Mouse (Mus musculus): ENCODE measurements around the gene Anp32a. TPM values are rescaled to one million over a fixed set of nuclear protein-coding genes. Genes with fewer than 3 reads are reported as not detected.

Anp32a gene
- 156 and 158 TPM in 2 replicates for polyA plus RNA-seq (2016; fragmentation: Nextera tagmentation; extraction: Ambion mirVana)

DNA sequence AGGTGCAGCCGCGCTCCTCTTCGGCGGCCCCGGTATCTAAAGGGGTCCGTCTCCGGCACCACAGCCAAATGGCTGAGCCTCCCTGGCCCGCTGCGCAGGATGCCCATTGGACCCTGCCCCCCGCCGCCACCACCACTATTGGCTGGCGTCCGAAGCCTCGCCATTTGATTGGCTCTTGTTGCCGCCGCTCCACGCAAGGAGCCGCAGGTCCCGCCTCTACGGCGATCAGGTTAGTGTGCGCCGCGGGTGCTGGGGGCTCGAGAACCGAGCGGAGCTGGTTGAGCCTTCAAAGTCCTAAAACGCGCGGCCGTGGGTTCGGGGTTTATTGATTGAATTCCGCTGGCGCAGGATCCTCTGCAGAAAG is at the start of gene Anp32a:
Gene Anp32a (plus strand): TSS at position 171 of the 364 bp plus-strand sequence.
- peak within 1 kb of the TSS; percentile 94 for H3K4me2 ChIP-seq
- peaks cover 20% of the 10 kb centered on the region for H3K4me1 ChIP-seq (replicated peaks)
- WGBS, result under 1% methylated on average over 34 of the region's 34 CpGs
- H3K27ac ChIP-seq (ENCODE audit: poor library complexity, severe bottlenecking), result peak within 1 kb of the TSS; percentile 99
- H3K36me3 ChIP-seq, result 0 out of 2 replicates have a peak, but pooled peaks cover 2% of the 10 kb centered on the region
- H3K9ac ChIP-seq, result peak within 1 kb of the TSS; percentile 100
- peak within 1 kb of the TSS; percentile 99 for H3K4me3 ChIP-seq
- peak; percentile 89 for ATAC-seq (ENCODE audit: insufficient number of reproducible peaks, low FRiP score)
- H3K27me3 ChIP-seq (replicated peaks), result no peaks in the 10 kb centered on the region
- no peaks in the 10 kb centered on the region for H3K9me3 ChIP-seq (replicated peaks)

DNA sequence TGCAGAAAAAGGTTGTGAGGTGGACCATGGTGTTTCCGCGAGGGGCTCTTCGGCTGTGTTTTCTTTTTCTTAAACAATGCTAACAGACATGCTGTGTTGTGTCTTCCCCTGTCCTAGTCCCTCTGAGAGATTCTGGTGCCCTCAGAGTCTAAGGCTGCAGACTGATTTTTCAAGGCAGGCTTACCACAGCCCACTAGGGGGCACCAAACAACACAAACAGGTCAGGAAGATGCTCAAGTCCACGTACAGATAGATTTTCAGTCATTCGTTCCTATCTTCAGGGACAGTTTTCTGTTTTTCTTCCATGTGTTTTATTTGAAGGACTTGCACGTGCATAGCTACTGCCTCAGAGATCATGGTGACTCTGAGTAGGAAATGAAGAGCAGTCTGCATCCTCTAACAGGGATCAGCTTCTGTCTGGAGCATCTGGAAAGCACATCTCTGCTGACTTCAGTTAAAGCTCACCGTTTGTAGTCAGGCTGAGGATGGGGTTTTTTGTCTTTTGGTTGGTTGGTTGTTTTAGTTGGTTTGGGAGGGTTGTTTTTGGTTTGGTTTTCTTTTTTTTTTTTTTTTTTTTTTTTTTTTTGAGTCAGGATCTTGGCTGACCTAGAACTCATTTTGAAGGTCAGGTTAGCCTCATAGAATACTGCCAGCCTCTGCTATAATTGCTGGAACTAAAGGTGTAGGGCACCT is 45.9 kb upstream of the Anp32a start:
- H3K9ac ChIP-seq, result no peak overlapping the region
- WGBS, result 25% methylated on average over 7 of the region's 7 CpGs
- H3K4me3 ChIP-seq, result no peak overlapping the region
- no peaks in the 10 kb centered on the region for H3K27me3 ChIP-seq (replicated peaks)
- ATAC-seq (ENCODE audit: insufficient number of reproducible peaks, low FRiP score), result no peak
- no peaks in the 10 kb centered on the region for H3K9me3 ChIP-seq (replicated peaks)
- H3K27ac ChIP-seq (ENCODE audit: poor library complexity, severe bottlenecking), result no peak overlapping the region
- no peak overlapping the region for H3K4me2 ChIP-seq
- 0 out of 2 replicates have a peak, but pooled peaks cover 6% of the 10 kb centered on the region for H3K4me1 ChIP-seq (replicated peaks)
- H3K36me3 ChIP-seq, result no peaks in the 10 kb centered on the region

- Histone ChIP-seq H3K9ac (no peak overlapping the region), H3K4me1 (replicated peaks) (0 out of 2 replicates have a peak, but pooled peaks cover 6% of the 10 kb centered on the region), H3K4me2 (no peak overlapping the region), H3K36me3 (no peaks in the 10 kb centered on the region), H3K27ac (ENCODE audit: poor library complexity, severe bottlenecking) (no peak overlapping the region), H3K9me3 (replicated peaks) (no peaks in the 10 kb centered on the region), H3K27me3 (replicated peaks) (no peaks in the 10 kb centered on the region), H3K4me3 (no peak overlapping the region)
- 52% methylated on average over 1 of the region's 1 CpGs for WGBS
- no peak for ATAC-seq (ENCODE audit: insufficient number of reproducible peaks, low FRiP score)
Observed at GRCm38 (mm10) chr9:62296891-62297290, 44.2 kb upstream of the Anp32a start.

DNA sequence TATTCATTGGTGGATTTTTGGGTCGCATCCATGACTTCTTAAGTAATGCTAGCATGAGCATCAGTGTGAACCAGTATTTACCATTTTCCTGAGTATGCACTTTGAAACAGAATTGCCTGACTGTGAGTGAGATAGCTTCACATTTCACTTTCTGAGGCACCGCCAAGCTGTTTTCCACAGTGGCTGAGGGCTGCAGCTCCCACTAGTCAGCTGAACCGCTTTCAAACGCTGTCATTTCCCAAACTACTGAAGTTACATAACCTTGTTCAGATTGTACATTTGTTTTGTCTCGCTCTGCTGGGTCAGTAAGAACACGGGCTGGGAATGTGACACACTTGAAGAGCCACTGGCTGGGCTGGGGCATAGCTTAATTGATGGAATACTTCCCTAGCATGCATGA is 25.5 kb upstream of the Anp32a start:
- no peak for ATAC-seq (ENCODE audit: insufficient number of reproducible peaks, low FRiP score)
- H3K27ac ChIP-seq (ENCODE audit: poor library complexity, severe bottlenecking), result no peak overlapping the region
- no peaks in the 10 kb centered on the region for H3K27me3 ChIP-seq (replicated peaks)
- no peaks in the 10 kb centered on the region; the same call in 1 of the 2 replicates for H3K9me3 ChIP-seq (replicated peaks)
- H3K4me1 ChIP-seq (replicated peaks), result no peaks in the 10 kb centered on the region
- no peak overlapping the region for H3K4me2 ChIP-seq
- WGBS, result 87% methylated on average over 6 of the region's 6 CpGs
- no peak overlapping the region for H3K4me3 ChIP-seq
- no peaks in the 10 kb centered on the region for H3K36me3 ChIP-seq
- no peak overlapping the region for H3K9ac ChIP-seq

- Histone ChIP-seq H3K9me3 (replicated peaks) (peaks cover 5% of the 10 kb centered on the region), H3K27ac (ENCODE audit: poor library complexity, severe bottlenecking) (no peak overlapping the region), H3K4me3 (no peak overlapping the region), H3K4me2 (no peak overlapping the region), H3K9ac (no peak overlapping the region), H3K4me1 (replicated peaks) (no peaks in the 10 kb centered on the region), H3K36me3 (no peaks in the 10 kb centered on the region), H3K27me3 (replicated peaks) (no peaks in the 10 kb centered on the region)
- ATAC-seq (ENCODE audit: insufficient number of reproducible peaks, low FRiP score), result no peak
- WGBS, result 79% methylated on average over 4 of the region's 4 CpGs
Observed at GRCm38 (mm10) chr9:62318729-62319128, 22.4 kb upstream of the Anp32a start.

DNA sequence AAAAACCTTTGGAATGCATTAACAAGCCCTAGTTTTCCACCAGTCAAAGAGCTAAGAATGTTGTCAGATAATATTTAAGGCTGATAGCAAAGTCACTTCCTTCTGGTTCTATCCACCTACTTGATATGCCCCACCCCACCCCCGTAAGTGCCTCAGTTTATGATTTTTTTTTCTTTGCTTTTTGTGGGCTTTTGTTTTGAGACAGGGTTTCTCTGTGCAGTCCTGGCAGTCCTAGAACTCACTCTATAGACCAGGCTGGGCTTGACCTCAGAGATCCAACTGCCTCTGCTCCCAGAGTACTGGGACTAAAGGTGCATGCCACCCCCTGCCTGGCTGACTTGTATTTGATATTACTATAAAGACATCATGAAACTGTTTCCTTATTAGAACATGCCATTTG is 17.3 kb upstream of the Anp32a start:
- WGBS, result 72% methylated on average over 1 of the region's 1 CpGs
- H3K4me2 ChIP-seq, result no peak overlapping the region
- no peaks in the 10 kb centered on the region for H3K4me1 ChIP-seq (replicated peaks)
- peaks cover 5% of the 10 kb centered on the region; the same call in 1 of the 2 replicates for H3K9me3 ChIP-seq (replicated peaks)
- ATAC-seq (ENCODE audit: insufficient number of reproducible peaks, low FRiP score), result no peak
- H3K27ac ChIP-seq (ENCODE audit: poor library complexity, severe bottlenecking), result no peak overlapping the region
- no peak overlapping the region for H3K9ac ChIP-seq
- H3K27me3 ChIP-seq (replicated peaks), result no peaks in the 10 kb centered on the region
- H3K4me3 ChIP-seq, result no peak overlapping the region
- H3K36me3 ChIP-seq, result no peaks in the 10 kb centered on the region

GRCm38 (mm10) chr9:62325965-62326364 is 15.1 kb upstream of the Anp32a start:
- Histone ChIP-seq H3K27ac (ENCODE audit: poor library complexity, severe bottlenecking) (no peak overlapping the region), H3K27me3 (replicated peaks) (no peaks in the 10 kb centered on the region), H3K4me1 (replicated peaks) (no peaks in the 10 kb centered on the region), H3K9me3 (replicated peaks) (peaks cover 5% of the 10 kb centered on the region), H3K4me2 (no peak overlapping the region), H3K36me3 (no peaks in the 10 kb centered on the region), H3K9ac (no peak overlapping the region), H3K4me3 (no peak overlapping the region)
- ATAC-seq (ENCODE audit: insufficient number of reproducible peaks, low FRiP score), result no peak
- WGBS, result 72% methylated on average over 3 of the region's 3 CpGs

GRCm38 (mm10) chr9:62334298-62334825 is 6.7 kb upstream of the Anp32a start:
- Histone ChIP-seq H3K4me3 (no peak overlapping the region), H3K27ac (ENCODE audit: poor library complexity, severe bottlenecking) (no peak overlapping the region), H3K9me3 (replicated peaks) (peaks cover 3% of the 10 kb centered on the region), H3K4me2 (no peak overlapping the region), H3K36me3 (0 out of 2 replicates have a peak, but pooled peaks cover 2% of the 10 kb centered on the region), H3K9ac (no peak overlapping the region), H3K4me1 (replicated peaks) (peaks cover 13% of the 10 kb centered on the region), H3K27me3 (replicated peaks) (no peaks in the 10 kb centered on the region)
- no peak for ATAC-seq (ENCODE audit: insufficient number of reproducible peaks, low FRiP score)
- 86% methylated on average over 9 of the region's 9 CpGs for WGBS

GRCm38 (mm10) chr9:62335396-62335795 is 5.7 kb upstream of the Anp32a start:
- WGBS, result 53% methylated on average over 12 of the region's 12 CpGs

DNA sequence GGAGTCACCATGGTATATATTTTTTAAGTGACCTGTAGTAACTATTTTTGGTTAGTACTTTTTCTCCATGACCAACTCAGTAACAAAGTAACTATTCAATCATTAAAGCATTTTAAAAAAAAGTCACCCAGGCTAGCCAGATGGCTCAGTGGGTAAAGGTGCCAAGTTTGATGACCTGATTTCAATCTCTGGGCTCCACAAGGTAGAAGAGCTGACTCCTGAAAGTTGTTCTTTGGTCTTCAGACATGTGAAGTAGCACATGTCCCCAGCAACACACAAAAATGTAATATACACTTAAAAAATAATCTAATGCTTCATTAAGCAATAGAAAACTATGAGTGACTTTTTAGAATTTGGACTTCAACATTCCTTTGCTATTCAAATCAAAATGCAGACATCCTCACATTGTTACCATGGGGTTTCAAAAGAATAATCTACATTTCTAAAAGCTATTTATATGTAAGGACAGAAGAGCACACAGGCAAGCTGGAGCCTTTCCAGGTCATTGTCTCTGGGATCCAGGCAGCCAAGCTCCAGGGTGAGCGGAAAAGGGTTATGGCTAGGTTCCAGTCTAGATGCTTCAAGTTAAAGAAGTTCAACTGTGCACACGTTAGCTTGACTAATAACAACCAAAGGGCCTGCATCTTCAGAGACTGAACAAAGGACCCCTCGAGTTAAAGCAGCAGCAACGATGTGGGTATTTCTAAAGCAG is 3.0 kb upstream of the Anp32a start:
- H3K9me3 ChIP-seq (replicated peaks), result no peaks in the 10 kb centered on the region; the same call in 1 of the 2 replicates
- 0 out of 2 replicates have a peak, but pooled peaks cover 2% of the 10 kb centered on the region for H3K36me3 ChIP-seq
- peaks cover 13% of the 10 kb centered on the region for H3K4me1 ChIP-seq (replicated peaks)
- H3K27ac ChIP-seq (ENCODE audit: poor library complexity, severe bottlenecking), result no peak overlapping the region
- no peaks in the 10 kb centered on the region for H3K27me3 ChIP-seq (replicated peaks)
- H3K9ac ChIP-seq, result no peak overlapping the region
- ATAC-seq (ENCODE audit: insufficient number of reproducible peaks, low FRiP score), result no peak
- no peak overlapping the region for H3K4me2 ChIP-seq
- 62% methylated on average over 4 of the region's 4 CpGs for WGBS
- H3K4me3 ChIP-seq, result no peak overlapping the region

More at GRCm38 (mm10) chr9:62335396-62335795, 5.7 kb upstream of the Anp32a start:
- Histone ChIP-seq H3K9me3 (replicated peaks) (no peaks in the 10 kb centered on the region; the same call in 1 of the 2 replicates), H3K4me1 (replicated peaks) (peaks cover 13% of the 10 kb centered on the region), H3K4me3 (no peak overlapping the region), H3K4me2 (peak overlapping the region; percentile 20; the same call in 1 of the 2 replicates), H3K36me3 (0 out of 2 replicates have a peak, but pooled peaks cover 2% of the 10 kb centered on the region), H3K27ac (ENCODE audit: poor library complexity, severe bottlenecking) (no peak overlapping the region), H3K27me3 (replicated peaks) (no peaks in the 10 kb centered on the region), H3K9ac (no peak overlapping the region)
- ATAC-seq (ENCODE audit: insufficient number of reproducible peaks, low FRiP score), result no peak

DNA sequence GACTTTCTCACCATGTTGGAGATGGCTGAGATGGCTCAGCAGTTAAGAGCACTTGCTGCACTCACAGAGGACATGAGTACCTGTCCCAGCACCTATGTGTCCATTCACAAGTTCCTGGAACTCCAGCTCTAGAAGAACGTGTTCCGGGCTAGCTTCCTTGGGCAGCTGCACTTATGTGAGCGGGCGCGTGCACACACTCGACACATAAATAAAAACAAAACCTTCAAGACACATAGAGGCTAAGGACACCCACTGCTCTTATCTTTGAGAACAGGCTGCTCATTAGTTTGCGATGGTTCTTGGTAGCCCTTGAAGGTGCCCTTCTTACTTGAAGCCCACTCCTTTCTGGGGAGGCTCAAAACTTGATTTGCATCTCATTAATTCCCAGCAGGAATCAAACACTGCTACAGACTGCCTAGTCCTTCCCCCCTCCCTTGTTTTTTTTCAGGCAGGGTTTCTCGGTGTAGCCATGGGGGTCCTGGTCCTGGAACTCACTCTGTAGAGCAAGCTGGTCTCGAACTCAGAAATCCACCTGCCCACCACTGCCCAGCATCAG is 2.4 kb upstream of the Anp32a start:
- Histone ChIP-seq H3K27me3 (replicated peaks) (no peaks in the 10 kb centered on the region), H3K9me3 (replicated peaks) (no peaks in the 10 kb centered on the region; the same call in 1 of the 2 replicates), H3K27ac (ENCODE audit: poor library complexity, severe bottlenecking) (no peak overlapping the region), H3K4me2 (no peak overlapping the region), H3K4me3 (no peak overlapping the region), H3K36me3 (0 out of 2 replicates have a peak, but pooled peaks cover 2% of the 10 kb centered on the region), H3K4me1 (replicated peaks) (peaks cover 13% of the 10 kb centered on the region), H3K9ac (no peak overlapping the region)
- 75% methylated on average over 9 of the region's 9 CpGs for WGBS
- ATAC-seq (ENCODE audit: insufficient number of reproducible peaks, low FRiP score), result no peak

All from heart, embryonic 12.5 days (tissue).